ENCODE assay signal across 8 mouse cellular contexts in genomic region chr3:90389511-90390490, GRCm38 (mm10). TPM values are rescaled to one million over a fixed set of nuclear protein-coding genes. Genes with fewer than 3 reads are reported as not detected.
DNase-seq lines count a peak whose midpoint lies in the region; ATAC-seq and TF ChIP-seq lines count a peak whose summit lies in the region.

Slc27a3 (minus strand) TSS chr3:90389938.

- H3ac ChIP-seq in C2C12 (ENCODE audit: control insufficient read depth, insufficient read length, low read depth), result peak within 1 kb of the TSS; percentile 63

- ATAC-seq in embryonic facial prominence, embryonic 13.5 days (ENCODE audit: insufficient number of reproducible peaks, insufficient read depth, low FRiP score, low TSS enrichment, low read depth), result peak; percentile 63
- peak; percentile 58 for ATAC-seq in heart, embryonic 14.5 days (ENCODE audit: insufficient number of reproducible peaks, insufficient read depth, low FRiP score, low read depth)
- peak; percentile 82 for ATAC-seq in lung, embryonic 15.5 days (ENCODE audit: borderline replicate concordance, extremely low read depth, low FRiP score, low TSS enrichment)

- peaks cover 50% of the 10 kb centered on the region for H3K4me1 ChIP-seq in embryonic facial prominence, embryonic 13.5 days
- H3K4me1 ChIP-seq in heart, embryonic 14.5 days (ENCODE audit: control insufficient read depth in 2 of 2, insufficient read depth in 2 of 2, low read length in 2 of 2), result peaks cover 14 to 27% of the 10 kb centered on the region in 2 experiments
- peaks cover 44% of the 10 kb centered on the region for H3K4me1 ChIP-seq in lung, embryonic 15.5 days

- H3K36me3 ChIP-seq in C2C12 (ENCODE audit: control insufficient read depth, insufficient read depth), result peaks cover 43% of the 10 kb centered on the region
- peaks cover 61% of the 10 kb centered on the region for H3K36me3 ChIP-seq in embryonic facial prominence, embryonic 13.5 days
- peaks cover 40% of the 10 kb centered on the region for H3K36me3 ChIP-seq in heart, embryonic 14.5 days (ENCODE audit: control insufficient read depth, insufficient read depth, low read length)
- peaks cover 45% of the 10 kb centered on the region for H3K36me3 ChIP-seq in lung, embryonic 15.5 days

- no peak for TF ChIP-seq CTCF in C2C12 (IDR thresholded peaks at IDR 0.05; ENCODE audit: control insufficient read depth, insufficient read depth, insufficient read length)

- H3K27me3 ChIP-seq in C2C12 (ENCODE audit: control insufficient read depth, insufficient read depth, insufficient read length), result no peaks in the 10 kb centered on the region
- H3K27me3 ChIP-seq in embryonic facial prominence, embryonic 13.5 days, result no peaks in the 10 kb centered on the region
- H3K27me3 ChIP-seq in heart, embryonic 14.5 days (ENCODE audit: control insufficient read depth, insufficient read depth, low read length), result no peaks in the 10 kb centered on the region
- H3K27me3 ChIP-seq in lung, embryonic 15.5 days, result no peaks in the 10 kb centered on the region

- H3K4me2 ChIP-seq in embryonic facial prominence, embryonic 13.5 days, result peak within 1 kb of the TSS; percentile 92
- H3K4me2 ChIP-seq in heart, embryonic 14.5 days (ENCODE audit: low read length), result peak within 1 kb of the TSS; percentile 98
- H3K4me2 ChIP-seq in lung, embryonic 15.5 days, result peak within 1 kb of the TSS; percentile 95

- H3K9me3 ChIP-seq in embryonic facial prominence, embryonic 13.5 days, result no peaks in the 10 kb centered on the region
- H3K9me3 ChIP-seq in heart, embryonic 14.5 days (ENCODE audit: control insufficient read depth, low read length), result no peaks in the 10 kb centered on the region
- H3K9me3 ChIP-seq in lung, embryonic 15.5 days, result no peaks in the 10 kb centered on the region

- peak; percentile 63 to 71 for DNase-seq in adrenal gland, adult 18-20 months (ENCODE audit: low spot score in 2 of 2)
- peak; percentile 78 for DNase-seq in kidney, postnatal 10 days
- DNase-seq in retina, postnatal 7 days (ENCODE audit: low read depth, low spot score), result peak; percentile 46
- no peak for DNase-seq in thymus, postnatal 36 days

- no peak within 1 kb of the TSS for H3K4me3 ChIP-seq in C2C12 (ENCODE audit: insufficient read depth, poor library complexity, severe bottlenecking)
- peak within 1 kb of the TSS; percentile 76 for H3K4me3 ChIP-seq in embryonic facial prominence, embryonic 13.5 days
- peak within 1 kb of the TSS; percentile 59 to 70 for H3K4me3 ChIP-seq in heart, embryonic 14.5 days (ENCODE audit: control insufficient read depth in 1 of 2, insufficient read depth in 1 of 2, low read depth in 1 of 2, low read length in 2 of 2)
- H3K4me3 ChIP-seq in lung, embryonic 15.5 days, result peak within 1 kb of the TSS; percentile 61

- no peaks in the 10 kb centered on the region for H3K79me3 ChIP-seq in C2C12 (ENCODE audit: low read depth)

- peak within 1 kb of the TSS; percentile 93 for H3K9ac ChIP-seq in embryonic facial prominence, embryonic 13.5 days
- H3K9ac ChIP-seq in heart, embryonic 14.5 days (ENCODE audit: low read length), result peak within 1 kb of the TSS; percentile 69
- peak within 1 kb of the TSS; percentile 64 for H3K9ac ChIP-seq in lung, embryonic 15.5 days

- WGBS in embryonic facial prominence, embryonic 13.5 days, result under 1% methylated on average over 55 of the region's 55 CpGs
- 1% methylated on average over 54 of the region's 55 CpGs for WGBS in heart, embryonic 14.5 days
- WGBS in lung, embryonic 15.5 days, result under 1% methylated on average over 55 of the region's 55 CpGs

- H3K79me2 ChIP-seq in C2C12 (ENCODE audit: control insufficient read depth, insufficient read depth), result no peaks in the 10 kb centered on the region

- peak within 1 kb of the TSS; percentile 98 for H3K27ac ChIP-seq in embryonic facial prominence, embryonic 13.5 days
- H3K27ac ChIP-seq in heart, embryonic 14.5 days (replicated peaks in 1 of 2; ENCODE audit: control insufficient read depth in 1 of 2, insufficient read depth in 1 of 2, low read depth in 2 of 2, low read length in 2 of 2), result peak within 1 kb of the TSS; percentile 53 to 64
- H3K27ac ChIP-seq in lung, embryonic 15.5 days, result peak within 1 kb of the TSS; percentile 91

TF ChIP-seq in C2C12, 6 proteins besides CTCF, POLR2A, EP300 and RAD21:
- TF ChIP-seq FOSL1 (IDR thresholded peaks at IDR 0.05; ENCODE audit: insufficient read depth, low read length, poor library complexity, severe bottlenecking), result no peak
- no peak for TF ChIP-seq CEBPB (IDR thresholded peaks at IDR 0.05; ENCODE audit: low read depth)
- TF ChIP-seq MAX (IDR thresholded peaks at IDR 0.05), result no peak
- TF ChIP-seq USF1 (IDR thresholded peaks at IDR 0.05; ENCODE audit: low read depth), result no peak
- TF ChIP-seq MYOD1 (IDR thresholded peaks at IDR 0.05; ENCODE audit: control insufficient read depth, insufficient read length, low read depth), result no peak
- TF ChIP-seq MYOG (IDR thresholded peaks at IDR 0.05; ENCODE audit: control insufficient read depth, extremely low read depth, insufficient read length), result no peak

RNA-seq across cellular contexts. Expression of gene Slc27a3, which starts in this region (rescaled TPM):
- polyA plus RNA-seq in C2C12 (2012; fragmentation: generic; extraction: Trizol), result 8.6 TPM
- 100 to 1,000 TPM; 102 to 110 TPM for total RNA-seq in adrenal gland, adult 18-20 months (2021)
- 39.6 and 44.3 TPM in 2 replicates for polyA plus RNA-seq in embryonic facial prominence, embryonic 13.5 days (2015; fragmentation: Nextera tagmentation; extraction: Ambion mirVana)
- 4.3 and 4.6 TPM in 2 replicates for polyA plus RNA-seq in heart, embryonic 14.5 days (2014; fragmentation: Nextera tagmentation; extraction: Ambion mirVana)
- polyA plus RNA-seq in lung, embryonic 15.5 days (2015; fragmentation: Nextera tagmentation; extraction: Ambion mirVana), result 25.7 and 25.8 TPM in 2 replicates

Comparison
In these comparisons a context has a peak if more than half of its experiments do, and no peak if none do; other contexts are left out.
1. DNase-seq: peak in adrenal gland, adult 18-20 months (2 of 2), kidney, postnatal 10 days (single experiment) and retina, postnatal 7 days (single experiment); none in thymus, postnatal 36 days (0 of 2).
2. Peak in every context shown above with its lines, with median percentiles within 50 percentile points of each other: ATAC-seq, H3K27ac ChIP-seq, H3K4me2 ChIP-seq and H3K9ac ChIP-seq.